ENCODE assay signal across 25 mouse cellular contexts in genomic region chr1:184704901-184705300, GRCm38 (mm10). TPM values are rescaled to one million over a fixed set of nuclear protein-coding genes. Genes with fewer than 3 reads are reported as not detected.
A peak's percentile ranks its signal among the peaks of the same experiment; 100 is the strongest.
DNase-seq lines count a peak whose midpoint lies in the region; ATAC-seq lines count a peak whose summit lies in the region.
"Had no signal": no experiment of that assay in that cellular context is flagged by ENCODE, and none has a peak within 500 bp of the region (broad histone marks: within the 10 kb centered on the region; RNA-seq: fewer than 3 reads in every experiment).

No protein-coding gene starts in this region.

- no peak overlapping the region for H3K4me2 ChIP-seq in embryonic facial prominence, embryonic 13.5 days
- H3K4me2 ChIP-seq: embryonic facial prominence, embryonic 12.5 days; forebrain, embryonic 13.5 days; heart, embryonic 12.5 days; heart, embryonic 15.5 days; hindbrain, embryonic 14.5 days had no signal

- H3K9me3 ChIP-seq in embryonic facial prominence, embryonic 13.5 days: no peaks in the 10 kb centered on the region
- H3K9me3 ChIP-seq in embryonic facial prominence, embryonic 10.5 days: no peaks in the 10 kb centered on the region
- H3K9me3 ChIP-seq: embryonic facial prominence, embryonic 12.5 days; forebrain, embryonic 13.5 days; heart, embryonic 12.5 days; heart, embryonic 15.5 days had no signal

- peaks cover 22% of the 10 kb centered on the region for H3K27me3 ChIP-seq in embryonic facial prominence, embryonic 13.5 days
- H3K27me3 ChIP-seq in embryonic facial prominence, embryonic 10.5 days (replicated peaks; ENCODE audit: low read depth, poor library complexity, severe bottlenecking): peaks cover 14% of the 10 kb centered on the region

- 24% methylated on average over 3 of the region's 3 CpGs for WGBS in embryonic facial prominence, embryonic 13.5 days
- WGBS in embryonic facial prominence, embryonic 10.5 days: 33% methylated on average over 3 of the region's 3 CpGs

- H3K36me3 ChIP-seq in embryonic facial prominence, embryonic 13.5 days: no peaks in the 10 kb centered on the region
- H3K36me3 ChIP-seq in embryonic facial prominence, embryonic 10.5 days (replicated peaks): no peaks in the 10 kb centered on the region
- H3K36me3 ChIP-seq: embryonic facial prominence, embryonic 12.5 days; heart, embryonic 12.5 days; heart, embryonic 15.5 days had no signal

- no peak overlapping the region for H3K27ac ChIP-seq in embryonic facial prominence, embryonic 13.5 days
- H3K27ac ChIP-seq in embryonic facial prominence, embryonic 10.5 days (replicated peaks): no peak overlapping the region
- H3K27ac ChIP-seq: embryonic facial prominence, embryonic 12.5 days; forebrain, embryonic 13.5 days; heart, embryonic 15.5 days; hindbrain, embryonic 14.5 days; hindbrain, postnatal 0 days had no signal

- no peak for DNase-seq in embryonic facial prominence, embryonic 10.5 days (ENCODE audit: low spot score)
- DNase-seq in 3T3-L1 (ENCODE audit: low read depth, low spot score) (peak; percentile 6), ZHBTc4 (ENCODE audit: low read depth, low spot score) (peak; percentile 32)
- DNase-seq in urinary bladder, postnatal 4 days (ENCODE audit: low spot score in 2 of 2): no peak
- no peak for DNase-seq in cerebellum, postnatal 4 days (ENCODE audit: low spot score in 2 of 2)
- DNase-seq: adrenal gland, postnatal 10 days; adrenal gland, postnatal 36 days; cerebellum, adult 18-20 months; cerebellum, adult 9-10 months; cerebellum, postnatal 14 days; gastrocnemius, postnatal 14 days; heart, adult 18-20 months; heart, postnatal 10 days; heart, postnatal 4 days; kidney, adult 2 months had no signal

- peak; percentile 48; the same call in 1 of the 2 replicates for ATAC-seq in embryonic facial prominence, embryonic 13.5 days (ENCODE audit: insufficient number of reproducible peaks, insufficient read depth, low FRiP score, low TSS enrichment, low read depth)
- ATAC-seq: CD4-positive, CD25-positive, alpha-beta regulatory T cell, adult 4 months; forebrain, embryonic 13.5 days; forebrain, embryonic 16.5 days; hindbrain, postnatal 0 days; intestine, postnatal 0 days had no signal

- no peak overlapping the region for H3K9ac ChIP-seq in embryonic facial prominence, embryonic 13.5 days
- H3K9ac ChIP-seq: embryonic facial prominence, embryonic 12.5 days; forebrain, embryonic 13.5 days; heart, embryonic 12.5 days; heart, embryonic 15.5 days; hindbrain, embryonic 14.5 days had no signal

- no peak overlapping the region for H3K4me3 ChIP-seq in embryonic facial prominence, embryonic 13.5 days
- no peak overlapping the region for H3K4me3 ChIP-seq in embryonic facial prominence, embryonic 10.5 days
- H3K4me3 ChIP-seq: embryonic facial prominence, embryonic 12.5 days; forebrain, embryonic 13.5 days; heart, embryonic 12.5 days; heart, embryonic 15.5 days had no signal

- H3K4me1 ChIP-seq in embryonic facial prominence, embryonic 13.5 days: peaks cover 14% of the 10 kb centered on the region
- H3K4me1 ChIP-seq in embryonic facial prominence, embryonic 10.5 days: no peaks in the 10 kb centered on the region
- H3K4me1 ChIP-seq: embryonic facial prominence, embryonic 12.5 days; forebrain, embryonic 13.5 days; heart, embryonic 12.5 days; heart, embryonic 15.5 days had no signal

RNA-seq across cellular contexts. Expression of gene Hlx, which starts 27.5 kb away (rescaled TPM):
- 13.3 and 14.9 TPM in 2 replicates for polyA plus RNA-seq in embryonic facial prominence, embryonic 13.5 days (2015; fragmentation: Nextera tagmentation; extraction: Ambion mirVana)
- 5.8 and 7.7 TPM in 2 replicates for polyA plus RNA-seq in embryonic facial prominence, embryonic 10.5 days (2016; fragmentation: Nextera tagmentation; extraction: Ambion mirVana)
- polyA plus RNA-seq: CD4-positive, CD25-positive, alpha-beta regulatory T cell, adult 4 months had no signal

Comparison
In these comparisons a context has a peak if more than half of its experiments do, and no peak if none do; other contexts are left out.
1. DNase-seq: peak in 3T3-L1 (single experiment) and ZHBTc4 (single experiment); none in embryonic facial prominence, embryonic 10.5 days (single experiment), urinary bladder, postnatal 4 days (0 of 2) and cerebellum, postnatal 4 days (0 of 2).